Mouse (Mus musculus) myocyte (in vitro differentiated cells): ENCODE measurements around the gene Eps8. TPM values are rescaled to one million over a fixed set of nuclear protein-coding genes. Genes with fewer than 3 reads are reported as not detected.

Experiments
- H3K27me3 ChIP-seq: one replicate; pipeline ENCODE4 v1.6.1; 2011; ENCODE audit not compliant: control insufficient read depth, insufficient read depth, insufficient read length
- H3K36me3 ChIP-seq: one replicate; pipeline ENCODE4 v1.6.1; 2011; ENCODE audit not compliant: control insufficient read depth, insufficient read depth
- H3K4me2 ChIP-seq: one replicate; pipeline ENCODE4 v1.6.1; 2011; ENCODE audit warnings: low read depth, control low read depth
- H3K4me3 ChIP-seq: one replicate; pipeline ENCODE4 v1.5.1; 2011; ENCODE audit warnings: mild to moderate bottlenecking, control low read depth, moderate library complexity
- H3K79me2 ChIP-seq: one replicate; pipeline ENCODE4 v1.6.1; 2011; ENCODE audit not compliant: control insufficient read depth, insufficient read depth
- H3ac ChIP-seq: one replicate; pipeline ENCODE4 v1.6.1; 2011; ENCODE audit not compliant: control insufficient read depth, insufficient read length
- CEBPB ChIP-seq: IDR thresholded peaks from 2 replicates; pipeline ENCODE4 v1.6.1; 2011; ENCODE audit warnings: mild to moderate bottlenecking, moderate library complexity; ENCODE audit not compliant: poor library complexity, insufficient read depth, severe bottlenecking
- E2F4 ChIP-seq: IDR thresholded peaks from one replicate; pipeline ENCODE4 v1.6.1; 2011; ENCODE audit warnings: mild to moderate bottlenecking, control low read depth, moderate library complexity; ENCODE audit not compliant: insufficient read depth
- MAX ChIP-seq: IDR thresholded peaks from one replicate; pipeline ENCODE4 v1.6.1; 2011; ENCODE audit warnings: low read depth, mild to moderate bottlenecking, control low read depth
- MYOD1 ChIP-seq, 3 experiments: IDR thresholded peaks; one replicate each; pipeline ENCODE4 v1.6.1; 2011; ENCODE audit warnings: control low read depth in 2 of 3, low read depth in 2 of 3, mild to moderate bottlenecking in 2 of 3, moderate library complexity in 1 of 3; ENCODE audit not compliant: insufficient read length in 2 of 3, control insufficient read depth in 1 of 3
- MYOG ChIP-seq, 3 experiments: IDR thresholded peaks; one replicate each; pipeline ENCODE4 v1.6.1; 2011; ENCODE audit warnings: control low read depth in 2 of 3, low read depth in 2 of 3, mild to moderate bottlenecking in 2 of 3; ENCODE audit not compliant: insufficient read length in 2 of 3, control insufficient read depth in 1 of 3, insufficient read depth in 1 of 3
- POLR2A ChIP-seq: IDR thresholded peaks from one replicate; pipeline ENCODE4 v1.6.1; 2011; ENCODE audit warnings: low read depth, mild to moderate bottlenecking, control low read depth, moderate library complexity; ENCODE audit not compliant: insufficient read length
- POLR2AphosphoS2 ChIP-seq: IDR thresholded peaks from one replicate; pipeline ENCODE4 v1.6.1; 2011; ENCODE audit warnings: low read depth, control low read depth; ENCODE audit not compliant: insufficient read length
- REST ChIP-seq: IDR thresholded peaks from one replicate; pipeline ENCODE4 v1.6.1; 2011; ENCODE audit warnings: mild to moderate bottlenecking, control low read depth, moderate library complexity; ENCODE audit not compliant: insufficient read depth, insufficient read length
- SRF ChIP-seq: IDR thresholded peaks from one replicate; pipeline ENCODE4 v1.6.1; 2011; ENCODE audit warnings: low read depth; ENCODE audit not compliant: control insufficient read depth, insufficient read length
- TCF12 ChIP-seq: IDR thresholded peaks from one replicate; pipeline ENCODE4 v1.6.1; 2011; ENCODE audit warnings: mild to moderate bottlenecking, control low read depth; ENCODE audit not compliant: poor library complexity, insufficient read depth, severe bottlenecking
- TCF3 ChIP-seq: IDR thresholded peaks from one replicate; pipeline ENCODE4 v1.6.1; 2011; ENCODE audit warnings: low read depth, control low read depth; ENCODE audit not compliant: insufficient read length
- USF1 ChIP-seq: IDR thresholded peaks from one replicate; pipeline ENCODE4 v1.6.1; 2011; ENCODE audit warnings: low read depth, mild to moderate bottlenecking, control low read depth, moderate library complexity
- polyA plus RNA-seq: library from polyadenylated mRNA; unstranded; fragments of >200 nt; fragmentation: generic; extraction: Trizol; gene quantifications from one replicate; pipeline ENCODE4 v1.2.1, GENCODE M21; 2012; ENCODE audit warnings: missing spikeins

Eps8 gene
- polyA plus RNA-seq, 1 experiment = 12.4 TPM

GRCm38 (mm10) chr6:137633626-137634025 lies 21.1 kb downstream of the Eps8 start:
- no peaks in the 10 kb centered on the region for H3K36me3 ChIP-seq
- TF ChIP-seq TCF3 (no peak), CEBPB (no peak), E2F4 (no peak), REST (no peak), USF1 (no peak), POLR2AphosphoS2 (no peak), TCF12 (no peak), SRF (no peak), MYOD1 (IDR thresholded peaks at IDR 0.05; ENCODE audit: control insufficient read depth in 1 of 3, insufficient read length in 2 of 3, low read depth in 2 of 3) (no peak), MYOG (IDR thresholded peaks at IDR 0.05; ENCODE audit: control insufficient read depth in 1 of 3, insufficient read depth in 1 of 3, insufficient read length in 2 of 3, low read depth in 2 of 3) (no peak), POLR2A (no peak), MAX (no peak)
- H3K79me2 ChIP-seq = peaks cover 4% of the 10 kb centered on the region
- H3K4me2 ChIP-seq = no peak overlapping the region
- no peak overlapping the region for H3K4me3 ChIP-seq
- no peak overlapping the region for H3ac ChIP-seq
- no peaks in the 10 kb centered on the region for H3K27me3 ChIP-seq

DNA sequence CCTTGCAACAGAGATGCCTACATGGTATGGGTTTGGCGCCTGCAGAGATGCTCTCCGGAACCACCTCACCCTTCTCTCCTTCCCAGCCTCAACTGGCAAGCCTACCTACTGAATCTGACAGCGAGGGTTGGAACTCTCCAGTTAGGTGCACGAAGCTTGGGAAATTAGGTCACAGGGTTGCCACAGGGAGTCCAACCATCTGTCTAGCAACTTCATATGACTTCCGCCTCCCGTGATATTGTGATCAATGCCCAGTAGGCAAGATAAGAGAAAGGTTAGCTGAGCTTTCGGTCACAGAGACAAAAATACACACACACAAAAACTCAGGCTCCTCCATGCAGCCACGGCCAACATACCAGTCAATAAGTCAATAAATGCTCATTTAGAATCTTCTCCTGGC lies 21.6 kb downstream of the Eps8 start:
- no peaks in the 10 kb centered on the region for H3K27me3 ChIP-seq
- no peak overlapping the region for H3K4me3 ChIP-seq
- no peak overlapping the region for H3ac ChIP-seq
- H3K36me3 ChIP-seq = no peaks in the 10 kb centered on the region
- no peak for TF ChIP-seq MAX
- TF ChIP-seq E2F4 = no peak
- TF ChIP-seq POLR2A = no peak
- TF ChIP-seq REST = no peak
- no peak for TF ChIP-seq MYOD1 (IDR thresholded peaks at IDR 0.05; ENCODE audit: control insufficient read depth in 1 of 3, insufficient read length in 2 of 3, low read depth in 2 of 3)
- TF ChIP-seq POLR2AphosphoS2 = no peak
- TF ChIP-seq TCF12 = no peak
- no peak for TF ChIP-seq SRF
- no peak for TF ChIP-seq CEBPB
- TF ChIP-seq TCF3 = no peak
- TF ChIP-seq MYOG (IDR thresholded peaks at IDR 0.05; ENCODE audit: control insufficient read depth in 1 of 3, insufficient read depth in 1 of 3, insufficient read length in 2 of 3, low read depth in 2 of 3) = no peak
- TF ChIP-seq USF1 = no peak
- H3K79me2 ChIP-seq = peaks cover 4% of the 10 kb centered on the region
- H3K4me2 ChIP-seq = no peak overlapping the region

DNA sequence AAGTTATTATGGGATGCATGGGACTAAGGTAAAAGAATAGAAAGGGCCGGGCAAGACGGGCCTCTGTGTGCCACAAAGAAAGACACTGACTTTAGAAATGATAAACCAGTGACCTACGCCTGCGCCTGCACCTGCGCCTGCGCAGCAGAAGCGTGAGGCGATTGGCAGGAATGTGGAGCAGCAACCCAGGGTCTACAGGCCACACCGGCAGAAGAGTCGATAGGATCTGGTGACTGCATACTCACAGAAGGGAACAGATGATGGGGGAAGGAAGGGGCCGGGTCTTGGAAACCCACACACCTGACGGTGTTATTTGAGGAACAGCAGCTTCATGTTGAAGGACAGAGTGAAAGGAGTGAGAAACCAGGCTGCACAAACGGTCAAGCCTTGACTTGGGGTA lies 24.3 kb downstream of the Eps8 start:
- no peak overlapping the region for H3K4me2 ChIP-seq
- no peak overlapping the region for H3ac ChIP-seq
- TF ChIP-seq MYOG (IDR thresholded peaks at IDR 0.05; ENCODE audit: control insufficient read depth in 1 of 3, insufficient read depth in 1 of 3, insufficient read length in 2 of 3, low read depth in 2 of 3) (no peak), USF1 (no peak), POLR2AphosphoS2 (no peak), CEBPB (no peak), MYOD1 (IDR thresholded peaks at IDR 0.05; ENCODE audit: control insufficient read depth in 1 of 3, insufficient read length in 2 of 3, low read depth in 2 of 3) (no peak), TCF12 (no peak), TCF3 (no peak), POLR2A (no peak), REST (no peak), MAX (no peak), E2F4 (no peak), SRF (no peak)

GRCm38 (mm10) chr6:137629603-137630231 lies 25.0 kb downstream of the Eps8 start:
- Histone ChIP-seq H3K79me2 (peaks cover 4% of the 10 kb centered on the region), H3K27me3 (no peaks in the 10 kb centered on the region), H3ac (no peak overlapping the region), H3K4me3 (no peak overlapping the region), H3K4me2 (no peak overlapping the region), H3K36me3 (peaks cover 3% of the 10 kb centered on the region)
- no peak for TF ChIP-seq TCF3
- TF ChIP-seq USF1 = no peak
- TF ChIP-seq CEBPB = no peak
- no peak for TF ChIP-seq MYOG (IDR thresholded peaks at IDR 0.05; ENCODE audit: control insufficient read depth in 1 of 3, insufficient read depth in 1 of 3, insufficient read length in 2 of 3, low read depth in 2 of 3)
- TF ChIP-seq POLR2AphosphoS2 = no peak
- no peak for TF ChIP-seq MAX
- no peak for TF ChIP-seq TCF12
- no peak for TF ChIP-seq POLR2A
- TF ChIP-seq MYOD1 (IDR thresholded peaks at IDR 0.05; ENCODE audit: control insufficient read depth in 1 of 3, insufficient read length in 2 of 3, low read depth in 2 of 3) = no peak
- TF ChIP-seq SRF = no peak
- no peak for TF ChIP-seq REST
- no peak for TF ChIP-seq E2F4

More for the DNA sequence above, 24.3 kb downstream of the Eps8 start:
- Histone ChIP-seq H3K79me2 (peaks cover 4% of the 10 kb centered on the region), H3K4me3 (no peak overlapping the region), H3K27me3 (no peaks in the 10 kb centered on the region), H3K36me3 (peaks cover 3% of the 10 kb centered on the region)
